Mouse (Mus musculus) liver, embryonic 14.5 days (tissue): Measurements from ENCODE around the gene Cenpu. TPM values are rescaled to one million over a fixed set of nuclear protein-coding genes. Genes with fewer than 3 reads are reported as not detected.

Source experiments
- ATAC-seq: fragments of 200-750 bp; cut with Nextera tagmentation; 2 replicates; pipeline ENCODE4 v1.8.0; 2017; ENCODE audit warnings: moderate number of reproducible peaks, mild to moderate bottlenecking, moderate library complexity; ENCODE audit not compliant: insufficient read depth
- DNase-seq, 3 experiments: peaks; one replicate each; pipeline ENCODE4 v3.0.0-alpha.2; 2012 to 2013; ENCODE audit warnings: low read depth in 3 of 3, low spot score in 3 of 3
- H3K27ac ChIP-seq: fragments of 300-500 bp; sonication (generic); 2 replicates; pipeline ENCODE4 v1.5.1; 2014; ENCODE audit warnings: moderate library complexity, mild to moderate bottlenecking, control low read depth, inconsistent platforms
- H3K27me3 ChIP-seq: fragments of 300-500 bp; sonication (generic); 2 replicates; pipeline ENCODE4 v1.6.1; 2014; ENCODE audit warnings: mild to moderate bottlenecking, low read length, moderate library complexity; ENCODE audit not compliant: control insufficient read depth, insufficient read depth
- H3K36me3 ChIP-seq: fragments of 300-500 bp; sonication (generic); replicated peaks from 2 replicates; pipeline ENCODE4 v1.6.1; 2014; ENCODE audit warnings: low read depth; ENCODE audit not compliant: control insufficient read depth, insufficient read depth
- H3K4me1 ChIP-seq, 2 experiments: fragments of 200-500 bp in 1 of 2; fragments of 300-500 bp in 1 of 2; sonication (generic) in 1 of 2; replicated peaks; 2 replicates each; pipeline ENCODE4 v1.6.1; 2012 to 2014; ENCODE audit warnings: antibody characterized with exemption in 1 of 2, inconsistent platforms in 1 of 2, low read length in 1 of 2; ENCODE audit not compliant: control insufficient read depth in 2 of 2, insufficient read depth in 2 of 2
- H3K4me2 ChIP-seq: fragments of 300-500 bp; sonication (generic); 2 replicates; pipeline ENCODE4 v1.6.1; 2014; ENCODE audit warnings: low read depth, mild to moderate bottlenecking, control low read depth, moderate library complexity
- H3K4me3 ChIP-seq, 2 experiments: fragments of 200-500 bp in 1 of 2; fragments of 300-500 bp in 1 of 2; sonication (generic) in 1 of 2; 2 replicates each; pipeline ENCODE4 v1.5.1; 2012 to 2014; ENCODE audit warnings: low read depth in 2 of 2, low read length in 2 of 2, mild to moderate bottlenecking in 2 of 2, control low read depth in 1 of 2, inconsistent platforms in 1 of 2, moderate library complexity in 1 of 2; ENCODE audit not compliant: insufficient read depth in 1 of 2
- H3K9ac ChIP-seq: fragments of 300-500 bp; sonication (generic); replicated peaks from 2 replicates; pipeline ENCODE4 v1.6.1; 2014; ENCODE audit warnings: mild to moderate bottlenecking, control low read depth, moderate library complexity
- H3K9me3 ChIP-seq: fragments of 300-500 bp; sonication (generic); 2 replicates; pipeline ENCODE4 v1.6.1; 2016; ENCODE audit warnings: low read length, mixed read lengths; ENCODE audit not compliant: control insufficient read depth
- CTCF ChIP-seq: IDR thresholded peaks from 2 replicates; pipeline ENCODE4 v1.5.1; 2016; ENCODE audit warnings: antibody characterized with exemption, low read depth, control low read depth
- EP300 ChIP-seq: IDR thresholded peaks from 2 replicates; pipeline ENCODE4 v1.6.1; 2016; ENCODE audit warnings: antibody characterized with exemption, low read depth
- WGBS: fragments of 180-500 bp; shearing (Covaris S2); extraction: QIAGEN DNeasy Blood & Tissue Kit; methylation state at CpG from one replicate; pipeline ENCODE4 v1.1.7; 2014; ENCODE audit not compliant: insufficient replicate concordance; 5-methylcytosine and 5-hydroxymethylcytosine counted together
- polyA plus RNA-seq, 2 experiments: library from polyadenylated mRNA; depleted of rRNA in 1 of 2; stranded (reverse) in 1 of 2; unstranded in 1 of 2; fragments of >200 nt; fragmentation: Nextera tagmentation in 1 of 2; extraction: Ambion mirVana in 1 of 2; gene quantifications; 2 replicates each; pipeline versions ENCODE4 v1.2.1 to v1.2.3; 2012 to 2014

Gene Cenpu
- polyA plus RNA-seq, 2 experiments, result 8.9 to 16.5 TPM

- peak overlapping the region; percentile 51 for H3K27ac ChIP-seq
- no peaks in the 10 kb centered on the region for H3K9me3 ChIP-seq
- TF ChIP-seq EP300 (no peak), CTCF (no peak)
- peak overlapping the region; percentile 62 for H3K9ac ChIP-seq
- no peaks in the 10 kb centered on the region for H3K27me3 ChIP-seq
- DNase-seq, result no peak
- H3K36me3 ChIP-seq, result no peaks in the 10 kb centered on the region
- H3K4me3 ChIP-seq, result peak overlapping the region; percentile 62 to 69
- under 1% methylated on average over 38 of the region's 38 CpGs for WGBS
- peak overlapping the region; percentile 93 for H3K4me2 ChIP-seq
- H3K4me1 ChIP-seq, result peaks cover 20 to 24% of the 10 kb centered on the region in 2 experiments
- ATAC-seq, result peak; percentile 60
These were observed 66.1 kb downstream of the Cenpu start for GRCm38 (mm10) chr8:46617690-46618620.

- Histone ChIP-seq H3K4me3 (peak overlapping the region; percentile 62 to 69), H3K27me3 (no peaks in the 10 kb centered on the region), H3K4me1 (peaks cover 18 to 20% of the 10 kb centered on the region in 2 experiments), H3K36me3 (no peaks in the 10 kb centered on the region), H3K27ac (no peak overlapping the region; the same call in 1 of the 2 replicates), H3K9ac (peak overlapping the region; percentile 62), H3K4me2 (peak overlapping the region; percentile 93), H3K9me3 (no peaks in the 10 kb centered on the region)
- DNase-seq (no peak), ATAC-seq (no peak)
- 7% methylated on average over 9 of the region's 10 CpGs for WGBS
- no peak for TF ChIP-seq CTCF
- no peak for TF ChIP-seq EP300
These were observed 67.0 kb downstream of the Cenpu start for GRCm38 (mm10) chr8:46618639-46619320.

- ATAC-seq (no peak), DNase-seq (no peak)
- H3K4me3 ChIP-seq, result no peak overlapping the region
- 78% methylated on average over 9 of the region's 9 CpGs for WGBS
- H3K9ac ChIP-seq, result no peak overlapping the region
- no peaks in the 10 kb centered on the region for H3K9me3 ChIP-seq
- H3K27me3 ChIP-seq, result no peaks in the 10 kb centered on the region
- peaks cover 12 to 19% of the 10 kb centered on the region in 2 experiments for H3K4me1 ChIP-seq
- no peak for TF ChIP-seq EP300
- no peak for TF ChIP-seq CTCF
- no peak overlapping the region for H3K27ac ChIP-seq
- no peak overlapping the region for H3K4me2 ChIP-seq
- H3K36me3 ChIP-seq, result no peaks in the 10 kb centered on the region
These were observed 70.8 kb downstream of the Cenpu start for GRCm38 (mm10) chr8:46622446-46623270.

GRCm38 (mm10) chr8:46625166-46625565 is 73.3 kb downstream of the Cenpu start:
- Histone ChIP-seq H3K4me3 (no peak overlapping the region), H3K9me3 (no peaks in the 10 kb centered on the region), H3K27ac (no peak overlapping the region), H3K4me2 (no peak overlapping the region), H3K36me3 (no peaks in the 10 kb centered on the region), H3K4me1 (peaks cover 0 to 16% of the 10 kb centered on the region in 2 experiments; a peak in 2 of 4 replicates), H3K27me3 (no peaks in the 10 kb centered on the region), H3K9ac (no peak overlapping the region)
- TF ChIP-seq CTCF (no peak), EP300 (no peak)
- no peak for DNase-seq
- 5% methylated on average over 1 of the region's 1 CpGs for WGBS
- ATAC-seq, result no peak
